Mouse (Mus musculus) G1E (cell line): ENCODE measurements at regions not wholly inside any gene's neighbourhood (a gene's known extent, or its start where the extent isn't known, plus 50 kb on each side); places are given as distances from the start of the nearest gene placed in this dataset.

Source experiments
- ATAC-seq: 2 replicates; pipeline ENCODE4 v1.8.0; 2016; ENCODE audit warnings: mild to moderate bottlenecking; ENCODE audit not compliant: insufficient number of reproducible peaks, poor library complexity, low FRiP score, severe bottlenecking; ENCODE audit errors: extremely low read depth
- DNase-seq: peaks from one replicate; pipeline ENCODE4 v3.0.0; 2012; ENCODE audit warnings: low spot score
- H3K27me3 ChIP-seq: 2 replicates; pipeline ENCODE4 v1.6.1; 2012; ENCODE audit warnings: mild to moderate bottlenecking, low read length, inconsistent platforms; ENCODE audit not compliant: insufficient read depth
- H3K36me3 ChIP-seq: replicated peaks from 2 replicates; pipeline ENCODE3; 2012; ENCODE audit warnings: mild to moderate bottlenecking, inconsistent platforms
- H3K4me1 ChIP-seq: 2 replicates; pipeline ENCODE4 v1.6.1; 2012; ENCODE audit warnings: low read depth, low read length, inconsistent platforms, mixed read lengths; ENCODE audit not compliant: insufficient read depth
- H3K4me3 ChIP-seq: 2 replicates; pipeline ENCODE4 v1.5.1; 2012; ENCODE audit warnings: low read depth, mild to moderate bottlenecking, inconsistent platforms, low read length, moderate library complexity, mixed read lengths
- H3K9me3 ChIP-seq: replicated peaks from 2 replicates; pipeline ENCODE4 v1.6.1; 2012; ENCODE audit warnings: inconsistent platforms
- CTCF ChIP-seq: IDR thresholded peaks from 2 replicates; pipeline ENCODE4 v1.5.1; 2012; ENCODE audit warnings: low read depth, low read length, inconsistent platforms, mixed read lengths
- GATA1 ChIP-seq: IDR thresholded peaks from 2 replicates; pipeline ENCODE4 v1.6.1; 2012; ENCODE audit warnings: borderline replicate concordance, low read length, inconsistent platforms, mixed read lengths
- GATA2 ChIP-seq: IDR thresholded peaks from 2 replicates; pipeline ENCODE4 v1.6.1; 2012; ENCODE audit warnings: low read depth, low read length, inconsistent platforms, borderline replicate concordance
- POLR2AphosphoS5 ChIP-seq: IDR thresholded peaks from 2 replicates; pipeline ENCODE4 v1.6.1; 2012; ENCODE audit warnings: low read depth, low read length, inconsistent platforms; ENCODE audit not compliant: insufficient replicate concordance
- TAL1 ChIP-seq: conservative IDR thresholded peaks from 2 replicates; pipeline ENCODE4 v1.6.1; 2012; ENCODE audit warnings: low read depth, low read length, inconsistent platforms, mixed read lengths

DNA sequence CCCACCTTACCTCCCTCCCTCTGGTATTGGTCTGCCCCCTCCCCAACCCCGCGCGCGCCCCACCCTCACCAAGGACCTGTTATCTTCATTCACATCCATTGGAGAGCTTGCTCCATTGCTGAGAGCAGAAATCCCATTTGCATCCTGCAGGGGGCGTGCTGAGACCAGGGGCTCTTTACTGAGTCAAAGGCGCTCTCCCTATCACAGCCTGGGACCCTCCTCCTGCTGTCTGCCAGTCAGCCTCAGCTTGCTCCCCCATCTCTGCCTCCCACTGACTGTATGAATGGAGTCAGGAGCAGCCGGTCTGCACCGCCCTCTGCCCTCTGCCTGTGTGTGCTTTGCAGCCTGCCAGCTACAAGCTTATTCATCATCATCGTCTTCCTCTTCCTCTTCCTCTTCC lies 221.5 kb upstream of the Mocs1 start:
- no peak for DNase-seq
- Histone ChIP-seq H3K4me3 (0 out of 2 replicates have a peak overlapping the region, but pooled peaks have one; percentile 16), H3K27me3 (no peaks in the 10 kb centered on the region), H3K4me1 (no peaks in the 10 kb centered on the region), H3K36me3 (no peaks in the 10 kb centered on the region), H3K9me3 (peaks cover 80% of the 10 kb centered on the region)
- no peak for TF ChIP-seq POLR2AphosphoS5
- no peak for TF ChIP-seq CTCF
- no peak for ATAC-seq

DNA sequence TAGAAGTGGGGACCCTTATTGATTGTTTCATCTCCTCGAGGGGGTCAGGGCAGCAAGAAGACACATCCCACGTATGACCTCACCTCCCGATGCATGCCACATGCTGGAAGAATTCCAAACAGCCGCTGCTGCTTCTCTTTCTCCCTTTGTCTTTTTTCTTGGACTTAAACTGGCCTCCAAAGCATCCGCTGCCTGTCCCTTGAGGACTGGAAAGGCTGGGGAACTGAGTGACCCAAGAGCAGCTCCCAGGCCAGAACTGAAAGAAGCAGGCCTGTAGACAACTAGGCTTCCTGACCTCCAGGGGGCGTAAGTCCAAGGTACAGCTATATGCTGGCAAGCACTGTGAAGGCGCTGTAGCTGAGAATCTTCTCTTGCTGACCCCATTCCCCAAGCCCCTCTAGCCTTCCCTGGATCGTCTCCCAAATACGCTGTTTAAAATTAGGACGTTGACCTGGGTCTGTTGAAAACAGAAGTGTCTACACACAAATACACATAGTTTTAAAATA lies 219.8 kb upstream of the Mocs1 start:
- Histone ChIP-seq H3K9me3 (peaks cover 78% of the 10 kb centered on the region), H3K27me3 (no peaks in the 10 kb centered on the region), H3K36me3 (no peaks in the 10 kb centered on the region), H3K4me3 (no peak overlapping the region), H3K4me1 (no peaks in the 10 kb centered on the region)
- ATAC-seq (no peak), DNase-seq (no peak)
- TF ChIP-seq POLR2AphosphoS5 (no peak), CTCF (no peak), TAL1 (no peak), GATA2 (no peak), GATA1 (no peak)

DNA sequence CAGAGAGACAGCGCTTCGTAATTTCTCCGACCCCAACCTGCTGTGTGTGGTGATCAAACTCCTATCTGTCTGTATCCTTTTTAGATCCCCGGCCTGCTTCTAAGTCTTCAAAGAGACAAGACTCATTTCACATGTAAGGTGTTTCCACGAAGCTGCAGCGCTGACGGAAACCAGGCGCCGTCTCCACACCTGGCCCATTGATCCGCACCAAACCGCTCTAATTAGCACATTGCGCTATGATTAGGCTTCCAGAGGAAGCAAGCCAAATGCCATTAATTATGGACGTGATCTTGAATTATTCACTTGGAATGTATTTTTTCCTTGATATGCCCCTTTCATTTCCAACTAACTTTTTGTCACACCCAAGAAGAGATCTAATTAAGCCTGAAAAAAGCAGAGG lies 215.2 kb upstream of the Mocs1 start:
- Histone ChIP-seq H3K36me3 (no peaks in the 10 kb centered on the region), H3K27me3 (no peaks in the 10 kb centered on the region), H3K4me3 (no peak overlapping the region), H3K9me3 (peaks cover 69% of the 10 kb centered on the region), H3K4me1 (no peaks in the 10 kb centered on the region)
- no peak for TF ChIP-seq GATA2
- no peak for TF ChIP-seq TAL1
- TF ChIP-seq GATA1 = no peak
- no peak for TF ChIP-seq CTCF
- TF ChIP-seq POLR2AphosphoS5 = no peak
- DNase-seq (no peak), ATAC-seq (no peak)

DNA sequence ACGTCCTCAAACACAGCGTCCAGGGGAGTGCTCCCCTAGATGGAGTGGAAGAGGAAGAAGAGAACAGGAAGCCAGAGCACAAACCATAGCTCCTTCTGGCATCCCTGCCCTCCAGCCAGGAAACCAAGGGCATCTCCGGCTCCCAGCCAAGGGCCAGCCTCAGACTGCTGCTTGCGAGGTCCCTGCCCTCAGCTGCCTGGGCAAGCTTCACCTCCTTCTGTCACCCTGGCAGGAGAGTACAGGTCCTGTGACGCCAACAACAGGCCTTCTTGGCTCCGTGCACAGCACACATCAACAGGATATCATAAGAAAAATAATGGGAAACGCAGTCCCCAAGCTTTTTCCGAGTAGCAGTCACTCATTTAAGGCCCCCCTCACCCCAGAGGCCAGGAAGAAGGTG lies 212.9 kb upstream of the Mocs1 start:
- Histone ChIP-seq H3K9me3 (peaks cover 70% of the 10 kb centered on the region), H3K27me3 (no peaks in the 10 kb centered on the region), H3K4me3 (no peak overlapping the region; the same call in 1 of the 2 replicates), H3K4me1 (no peaks in the 10 kb centered on the region), H3K36me3 (no peaks in the 10 kb centered on the region)
- DNase-seq = no peak
- TF ChIP-seq GATA1 (no peak), GATA2 (no peak), CTCF (no peak), TAL1 (no peak), POLR2AphosphoS5 (no peak)
- no peak for ATAC-seq

DNA sequence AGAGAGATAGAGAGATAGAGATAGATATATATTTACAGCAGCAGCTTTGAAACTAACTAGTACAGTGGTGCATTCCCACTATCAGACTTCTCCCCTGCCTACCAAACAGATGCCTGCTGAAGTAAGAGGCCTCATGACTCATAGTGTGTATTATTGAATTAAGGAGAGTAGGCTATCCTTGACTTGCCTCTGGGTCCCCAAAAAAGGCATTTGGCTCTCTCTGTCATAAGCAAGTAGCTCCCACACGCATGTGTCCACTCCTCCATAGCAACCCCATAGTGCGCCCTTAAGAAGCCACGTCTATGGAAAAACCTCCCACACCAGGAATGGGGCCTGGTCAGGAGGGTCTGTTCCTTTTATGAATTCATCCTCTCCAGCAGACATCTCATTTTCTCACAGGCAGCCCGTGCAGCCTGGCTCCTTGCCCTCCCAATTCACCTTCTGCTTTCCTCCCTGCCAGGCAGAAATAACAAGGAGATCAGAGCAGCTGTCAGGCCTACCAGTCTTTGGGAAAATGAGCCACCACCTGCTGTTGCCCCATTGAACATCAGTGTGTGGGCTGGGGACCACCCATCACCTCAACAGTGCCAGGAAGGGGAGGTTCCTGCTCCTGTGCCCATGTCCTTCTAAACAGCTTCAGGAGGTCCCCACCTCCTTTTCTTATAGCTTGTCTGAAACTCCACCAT lies 208.5 kb upstream of the Mocs1 start:
- ATAC-seq = no peak
- TF ChIP-seq TAL1 (no peak), GATA2 (no peak), GATA1 (no peak), CTCF (no peak), POLR2AphosphoS5 (no peak)
- H3K4me1 ChIP-seq = no peaks in the 10 kb centered on the region
- no peaks in the 10 kb centered on the region for H3K36me3 ChIP-seq
- no peaks in the 10 kb centered on the region for H3K27me3 ChIP-seq
- no peak for DNase-seq
- peaks cover 68% of the 10 kb centered on the region for H3K9me3 ChIP-seq
- no peak overlapping the region for H3K4me3 ChIP-seq

DNA sequence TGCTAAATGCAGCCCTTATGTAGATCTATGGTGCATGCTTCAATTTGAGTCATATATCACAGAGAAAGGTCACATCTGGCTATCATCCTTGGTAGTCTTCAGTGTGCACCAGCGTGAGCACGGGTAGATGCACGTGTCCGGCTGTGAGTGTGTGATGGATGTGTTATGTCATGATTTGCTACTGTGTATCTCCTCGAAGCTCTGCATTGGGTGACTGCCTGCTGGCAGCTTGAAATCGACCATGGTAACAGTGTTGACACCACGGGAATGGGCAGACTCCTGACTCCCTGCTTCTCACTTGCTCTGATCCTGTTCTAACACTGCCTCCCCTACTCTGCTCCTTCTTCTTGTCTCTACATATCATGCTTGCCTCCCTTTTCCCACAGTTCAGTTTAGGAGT lies 204.9 kb upstream of the Mocs1 start:
- H3K36me3 ChIP-seq = no peaks in the 10 kb centered on the region
- H3K4me1 ChIP-seq = no peaks in the 10 kb centered on the region
- no peak for DNase-seq
- no peak for TF ChIP-seq GATA1
- TF ChIP-seq GATA2 = no peak
- no peak for TF ChIP-seq TAL1
- no peak for TF ChIP-seq CTCF
- no peak for TF ChIP-seq POLR2AphosphoS5
- no peak overlapping the region for H3K4me3 ChIP-seq
- peaks cover 67% of the 10 kb centered on the region for H3K9me3 ChIP-seq
- no peaks in the 10 kb centered on the region for H3K27me3 ChIP-seq
- ATAC-seq = no peak
